Mouse (Mus musculus) embryonic fibroblast, embryonic 13.5 days (primary cell): ENCODE results near the gene Pck1.

Experiments
- CTCF ChIP-seq: IDR thresholded peaks from 2 replicates; pipeline ENCODE4 v1.5.1; 2011; ENCODE audit warnings: mild to moderate bottlenecking, control low read depth, low read length, moderate library complexity, borderline replicate concordance; ENCODE audit not compliant: insufficient read depth
- POLR2A ChIP-seq: IDR thresholded peaks from 2 replicates; pipeline ENCODE4 v1.6.1; 2011; ENCODE audit warnings: low read depth, mild to moderate bottlenecking, control low read depth, low read length, moderate library complexity

- no peak for TF ChIP-seq CTCF
- no peak for TF ChIP-seq POLR2A
These were observed 6.1 kb upstream of the Pck1 start for GRCm38 (mm10) chr2:173146728-173147127.
